Mouse (Mus musculus): Measurements from ENCODE around the gene Olfr1391.

GRCm38 (mm10) chr11:49334888-49335287 lies 12.3 kb downstream of the Olfr1391 start, which contains the start of gene Olfr1390:
- TF ChIP-seq POLR2A (IDR thresholded peaks at IDR 0.05; ENCODE audit: insufficient read depth, low read depth, low read length) (no peak), CTCF (IDR thresholded peaks at IDR 0.05; ENCODE audit: insufficient read depth, low read depth, low read length) (no peak)

All from olfactory bulb, adult 2 months (tissue).